Mouse (Mus musculus): ENCODE data around the gene Ssbp4.

The Ssbp4 gene

GRCm38 (mm10) chr8:70608749-70609367 lies at the start of gene Ssbp4:
Ssbp4 (minus strand) TSS chr8:70608872.
- DNase-seq: no peak

GRCm38 (mm10) chr8:70657739-70658138 lies 49.1 kb upstream of the Ssbp4 start:
- DNase-seq: no peak

- no peak for DNase-seq
Measured at GRCm38 (mm10) chr8:70657214-70657613, 48.5 kb upstream of the Ssbp4 start.

- no peak for DNase-seq
Measured at GRCm38 (mm10) chr8:70656193-70656790, 47.6 kb upstream of the Ssbp4 start.

GRCm38 (mm10) chr8:70655469-70655868 lies 46.8 kb upstream of the Ssbp4 start:
- DNase-seq: no peak

GRCm38 (mm10) chr8:70654121-70654520 lies 45.4 kb upstream of the Ssbp4 start:
- DNase-seq: no peak

GRCm38 (mm10) chr8:70653226-70653625 lies 44.6 kb upstream of the Ssbp4 start:
- DNase-seq: no peak

GRCm38 (mm10) chr8:70650351-70650750 lies 41.7 kb upstream of the Ssbp4 start:
- DNase-seq: no peak

- DNase-seq: no peak
Measured at GRCm38 (mm10) chr8:70649324-70649723, 40.7 kb upstream of the Ssbp4 start.

- DNase-seq: no peak
Measured at GRCm38 (mm10) chr8:70648921-70649320, 40.2 kb upstream of the Ssbp4 start.

GRCm38 (mm10) chr8:70648164-70648442 lies 39.4 kb upstream of the Ssbp4 start:
- DNase-seq: no peak

GRCm38 (mm10) chr8:70647343-70648163 lies 38.9 kb upstream of the Ssbp4 start:
- no peak for DNase-seq

- DNase-seq: no peak
Measured at GRCm38 (mm10) chr8:70646775-70647174, 38.1 kb upstream of the Ssbp4 start.

GRCm38 (mm10) chr8:70646369-70646768 lies 37.7 kb upstream of the Ssbp4 start:
- DNase-seq: no peak

GRCm38 (mm10) chr8:70645501-70646224 lies 37.0 kb upstream of the Ssbp4 start:
- DNase-seq: no peak

- no peak for DNase-seq
Measured at GRCm38 (mm10) chr8:70644065-70644464, 35.4 kb upstream of the Ssbp4 start.

- no peak for DNase-seq
Measured at GRCm38 (mm10) chr8:70643019-70643418, 34.3 kb upstream of the Ssbp4 start.

- no peak for DNase-seq
Measured at GRCm38 (mm10) chr8:70638752-70639151, 30.1 kb upstream of the Ssbp4 start.

- no peak for DNase-seq
Measured at GRCm38 (mm10) chr8:70636838-70637237, 28.2 kb upstream of the Ssbp4 start.

GRCm38 (mm10) chr8:70635527-70635926 lies 26.9 kb upstream of the Ssbp4 start:
- no peak for DNase-seq

GRCm38 (mm10) chr8:70634066-70634465 lies 25.4 kb upstream of the Ssbp4 start:
- DNase-seq: no peak

- DNase-seq: no peak
Measured at GRCm38 (mm10) chr8:70632346-70632892, 23.7 kb upstream of the Ssbp4 start, which contains the start of gene Gdf15. Gdf15 (minus strand) TSS chr8:70632456.

GRCm38 (mm10) chr8:70631436-70631835 lies 22.8 kb upstream of the Ssbp4 start:
- no peak for DNase-seq

Measured in cerebellum, adult 8-10 months (tissue).